Mouse (Mus musculus) heart, embryonic 16.5 days (tissue): ENCODE measurements around the gene Aff3. TPM values are rescaled to one million over a fixed set of nuclear protein-coding genes. Genes with fewer than 3 reads are reported as not detected.

Experiments used
- ATAC-seq: fragments of 200-750 bp; cut with Nextera tagmentation; replicated peaks from 2 replicates; pipeline ENCODE4 v1.8.0; 2017; ENCODE audit warnings: moderate number of reproducible peaks; ENCODE audit not compliant: insufficient read depth, low FRiP score; ENCODE audit errors: extremely low read depth
- H3K27ac ChIP-seq: fragments of 300-500 bp; sonication (generic); 2 replicates; pipeline ENCODE4 v1.5.1; 2014; ENCODE audit warnings: mild to moderate bottlenecking, low read length, control low read depth, moderate library complexity
- H3K27me3 ChIP-seq: fragments of 300-500 bp; sonication (generic); 2 replicates; pipeline ENCODE4 v1.6.1; 2014; ENCODE audit warnings: low read length, mixed read lengths; ENCODE audit not compliant: control insufficient read depth, insufficient read depth
- H3K36me3 ChIP-seq: fragments of 300-500 bp; sonication (generic); 2 replicates; pipeline ENCODE4 v1.6.1; 2014; ENCODE audit not compliant: control insufficient read depth, insufficient read depth
- H3K4me1 ChIP-seq: fragments of 300-500 bp; sonication (generic); 2 replicates; pipeline ENCODE4 v1.6.1; 2014; ENCODE audit warnings: low read length, mixed read lengths; ENCODE audit not compliant: control insufficient read depth, insufficient read depth
- H3K4me2 ChIP-seq: fragments of 300-500 bp; sonication (generic); 2 replicates; pipeline ENCODE4 v1.6.1; 2014; ENCODE audit warnings: low read depth, mild to moderate bottlenecking, control low read depth, low read length
- H3K4me3 ChIP-seq: fragments of 300-500 bp; sonication (generic); 2 replicates; pipeline ENCODE4 v1.5.1; 2014; ENCODE audit warnings: mild to moderate bottlenecking, control low read depth, low read length
- H3K9ac ChIP-seq: fragments of 300-500 bp; sonication (generic); 2 replicates; pipeline ENCODE4 v1.6.1; 2014; ENCODE audit warnings: low read length, control low read depth
- H3K9me3 ChIP-seq: fragments of 300-500 bp; sonication (generic); replicated peaks from 2 replicates; pipeline ENCODE4 v1.6.1; 2016; ENCODE audit warnings: low read length; ENCODE audit not compliant: control insufficient read depth
- WGBS: fragments of 180-500 bp; shearing (Covaris S2); extraction: QIAGEN DNeasy Blood & Tissue Kit; methylation state at CpG from one replicate; pipeline ENCODE4 v1.1.7; 2014; 5-methylcytosine and 5-hydroxymethylcytosine counted together
- polyA plus RNA-seq: library from polyadenylated mRNA; unstranded; fragments of >200 nt; fragmentation: Nextera tagmentation; extraction: Ambion mirVana; gene quantifications from 2 replicates; pipeline ENCODE4 v1.2.1, GENCODE M21; 2015

The Aff3 gene
- polyA plus RNA-seq, 1 experiment from 2014 or later: 2.2 TPM

DNA sequence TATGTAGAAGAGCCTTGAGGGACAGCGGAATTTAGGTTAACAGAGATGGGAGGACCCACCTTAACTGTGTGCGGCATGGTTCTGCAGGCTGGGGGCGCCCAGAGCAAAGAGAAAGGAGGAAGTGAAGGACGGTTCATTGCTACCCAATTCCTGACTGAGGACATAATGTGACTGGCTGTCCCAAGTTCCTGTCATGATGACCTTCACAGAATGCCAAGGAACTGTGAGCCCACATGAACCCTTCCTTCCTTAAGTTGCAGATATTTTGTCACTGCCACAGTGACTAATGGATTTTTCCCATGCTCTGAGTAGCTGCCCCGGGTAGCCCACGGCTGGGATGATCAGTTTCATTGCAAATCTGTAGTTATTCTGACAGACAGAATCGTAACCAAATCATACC lies 415.2 kb downstream of the Aff3 start:
- 83% methylated on average over 7 of the region's 7 CpGs for WGBS
- Histone ChIP-seq H3K4me1 (no peaks in the 10 kb centered on the region; the same call in 1 of the 2 replicates), H3K9me3 (no peaks in the 10 kb centered on the region)

DNA sequence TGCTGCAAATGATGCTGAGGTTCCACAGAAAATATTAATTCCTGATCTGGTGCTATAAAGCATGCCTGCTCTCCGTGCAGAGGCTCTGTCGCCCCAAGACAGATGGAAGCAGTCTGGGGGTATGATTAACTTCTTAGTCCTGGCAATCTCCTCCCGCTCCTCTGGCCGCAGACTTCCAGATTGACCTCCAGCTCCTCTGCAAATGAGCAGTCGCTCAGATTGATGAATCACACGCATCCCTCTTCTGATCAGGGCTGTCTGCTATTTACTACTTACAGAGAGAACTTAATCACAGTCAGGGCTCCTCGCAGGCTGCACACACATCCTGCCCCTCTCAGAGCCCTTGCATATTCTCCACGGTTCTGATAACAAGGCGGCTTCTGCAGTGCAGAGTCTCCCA lies 416.7 kb downstream of the Aff3 start:
- no peak overlapping the region for H3K9ac ChIP-seq
- WGBS: 30% methylated on average over 9 of the region's 9 CpGs
- H3K27ac ChIP-seq: no peak overlapping the region
- H3K9me3 ChIP-seq: no peaks in the 10 kb centered on the region
- H3K4me2 ChIP-seq: no peak overlapping the region
- H3K36me3 ChIP-seq: no peaks in the 10 kb centered on the region
- H3K4me1 ChIP-seq: peaks cover under 1% of the 10 kb centered on the region
- H3K27me3 ChIP-seq: no peaks in the 10 kb centered on the region
- H3K4me3 ChIP-seq: no peak overlapping the region
- ATAC-seq: no peak

More for the DNA sequence above, 415.2 kb downstream of the Aff3 start:
- no peak for ATAC-seq
- no peaks in the 10 kb centered on the region for H3K27me3 ChIP-seq
- H3K27ac ChIP-seq: no peak overlapping the region
- no peak overlapping the region for H3K4me3 ChIP-seq
- H3K36me3 ChIP-seq: no peaks in the 10 kb centered on the region
- H3K9ac ChIP-seq: no peak overlapping the region
- no peak overlapping the region for H3K4me2 ChIP-seq

DNA sequence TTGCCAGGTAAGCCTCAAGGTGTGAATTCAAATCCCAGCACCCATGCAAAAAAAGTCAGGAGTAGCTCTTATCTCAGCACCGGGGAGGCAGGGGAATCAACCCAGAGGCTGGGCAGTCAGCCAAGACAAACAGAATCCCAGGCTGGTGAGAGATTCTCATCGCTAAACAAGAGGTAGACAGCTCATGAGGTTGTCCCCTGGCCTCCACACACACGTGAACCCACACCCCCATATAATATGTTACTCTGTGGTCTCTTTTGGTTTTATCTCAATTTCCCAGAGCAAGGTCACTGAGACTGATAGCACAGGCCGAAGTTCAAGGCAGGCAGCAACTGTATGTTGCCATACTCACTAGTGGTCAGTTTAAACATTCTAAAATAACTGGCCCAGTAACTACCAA lies 422.2 kb downstream of the Aff3 start:
- Histone ChIP-seq H3K9me3 (no peaks in the 10 kb centered on the region), H3K36me3 (no peaks in the 10 kb centered on the region), H3K4me3 (no peak overlapping the region), H3K4me2 (no peak overlapping the region), H3K27me3 (no peaks in the 10 kb centered on the region), H3K9ac (no peak overlapping the region), H3K27ac (no peak overlapping the region), H3K4me1 (peaks cover 18% of the 10 kb centered on the region)
- no peak for ATAC-seq
- 12% methylated on average over 4 of the region's 4 CpGs for WGBS

DNA sequence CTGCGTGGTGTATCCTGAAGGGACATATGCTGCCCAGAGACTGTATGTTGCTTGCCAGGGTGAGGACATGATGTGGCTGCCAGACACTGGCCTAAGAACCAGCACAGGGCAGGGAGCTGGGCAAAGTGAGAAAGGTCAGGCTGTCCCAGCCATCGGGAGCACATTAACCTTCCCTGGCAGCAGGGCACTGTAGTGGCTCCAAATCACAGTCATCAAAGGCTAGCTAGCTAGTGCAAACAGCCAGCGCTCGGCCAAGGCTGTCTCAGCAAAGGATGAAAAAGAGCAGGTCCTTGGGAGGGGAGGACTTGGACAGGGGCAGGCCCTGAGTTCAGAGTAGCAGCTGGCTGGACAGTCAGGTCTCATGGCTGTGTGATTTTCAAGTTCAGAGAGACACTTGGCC lies 423.0 kb downstream of the Aff3 start:
- Histone ChIP-seq H3K4me3 (no peak overlapping the region), H3K36me3 (no peaks in the 10 kb centered on the region), H3K27ac (no peak overlapping the region), H3K4me1 (peaks cover 18% of the 10 kb centered on the region), H3K9ac (no peak overlapping the region), H3K9me3 (no peaks in the 10 kb centered on the region), H3K4me2 (no peak overlapping the region), H3K27me3 (no peaks in the 10 kb centered on the region)
- no peak for ATAC-seq
- 49% methylated on average over 4 of the region's 4 CpGs for WGBS

DNA sequence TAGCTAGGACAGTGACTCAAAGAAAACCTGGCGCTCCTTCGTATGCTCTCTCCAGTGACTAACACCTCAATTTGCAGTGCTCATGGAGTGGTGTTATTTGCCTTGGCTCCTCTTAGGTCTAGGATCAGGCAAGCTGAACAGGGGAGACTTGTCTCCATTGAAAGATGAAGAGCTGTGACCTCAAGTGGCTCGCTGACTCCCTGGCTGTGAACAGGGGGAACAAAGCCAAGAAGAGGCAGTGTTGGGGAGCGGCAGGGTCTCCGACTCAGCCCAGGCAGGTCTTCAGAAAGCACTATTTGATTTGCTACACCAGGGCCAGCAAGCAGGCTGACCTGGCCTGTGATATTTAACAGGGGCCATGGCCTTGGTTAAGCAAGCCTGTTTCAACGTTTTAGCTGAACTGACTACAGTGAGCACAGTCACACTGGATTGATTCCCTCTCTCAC lies 423.5 kb downstream of the Aff3 start:
- Histone ChIP-seq H3K9ac (no peak overlapping the region), H3K4me3 (no peak overlapping the region), H3K27ac (no peak overlapping the region), H3K36me3 (no peaks in the 10 kb centered on the region), H3K27me3 (no peaks in the 10 kb centered on the region), H3K4me1 (peaks cover 18% of the 10 kb centered on the region), H3K4me2 (no peak overlapping the region), H3K9me3 (no peaks in the 10 kb centered on the region)
- 71% methylated on average over 6 of the region's 6 CpGs for whole genome bisulfite sequencing
- no peak for ATAC-seq

DNA sequence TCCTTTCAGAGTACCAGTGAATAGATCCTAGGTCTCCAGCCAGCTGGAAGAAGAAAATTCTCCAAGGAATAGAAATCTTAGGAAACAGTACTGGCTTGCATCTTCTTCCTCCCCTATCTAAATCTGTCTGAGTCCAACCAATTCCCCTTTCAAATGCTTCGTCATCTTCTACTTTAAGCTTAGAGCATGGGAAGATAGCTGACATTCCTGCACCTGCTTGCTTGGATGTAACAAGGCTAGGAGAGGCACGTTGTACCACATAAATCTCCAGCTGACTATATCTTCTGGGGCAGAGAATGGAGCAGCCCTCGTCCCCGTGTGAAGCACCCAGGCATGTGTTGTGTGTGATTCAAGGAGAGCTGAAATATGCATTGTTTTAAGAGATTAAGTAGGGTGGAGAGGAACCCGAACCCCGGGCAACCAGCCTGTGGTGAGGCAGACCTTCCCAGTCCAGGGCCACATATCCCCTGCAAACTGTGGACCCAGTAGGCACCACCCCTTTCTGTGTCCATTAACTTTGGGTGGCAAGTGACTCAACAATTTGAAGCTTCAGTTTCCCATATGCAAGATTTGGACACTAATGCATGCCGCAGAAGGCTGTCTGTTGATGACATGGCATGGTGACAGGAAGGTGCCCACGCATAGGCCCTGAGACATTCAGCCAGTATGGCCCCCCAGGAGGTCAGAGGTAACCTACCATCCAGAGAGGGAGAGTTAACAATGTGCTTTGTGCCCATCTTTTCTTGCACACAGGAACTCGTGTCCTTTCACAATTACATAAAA lies 424.1 kb downstream of the Aff3 start:
- Histone ChIP-seq H3K9ac (no peak overlapping the region), H3K4me1 (peaks cover 18% of the 10 kb centered on the region), H3K4me3 (no peak overlapping the region), H3K4me2 (no peak overlapping the region), H3K36me3 (no peaks in the 10 kb centered on the region), H3K27ac (no peak overlapping the region), H3K9me3 (no peaks in the 10 kb centered on the region), H3K27me3 (no peaks in the 10 kb centered on the region)
- 73% methylated on average over 9 of the region's 9 CpGs for WGBS
- ATAC-seq: no peak

DNA sequence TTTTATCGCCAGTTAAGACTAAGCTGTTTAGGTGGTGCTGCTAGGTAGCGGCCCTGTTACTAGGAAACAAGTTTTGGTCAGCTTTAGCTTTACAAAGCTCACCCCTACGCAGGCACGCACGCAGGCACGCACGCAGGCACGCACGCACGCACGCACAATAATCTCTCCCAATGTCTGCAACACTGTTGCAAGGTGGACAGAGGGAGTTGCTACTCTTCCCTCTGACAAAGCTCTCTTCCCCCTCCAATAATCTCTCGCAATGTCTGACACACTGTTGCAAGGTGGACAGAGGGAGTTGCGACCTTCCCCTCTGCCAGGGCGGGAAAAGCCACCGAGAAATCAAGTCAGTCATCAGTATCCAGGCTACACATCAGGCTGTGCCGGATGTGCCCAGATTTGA lies 425.2 kb downstream of the Aff3 start:
- H3K9me3 ChIP-seq: no peaks in the 10 kb centered on the region
- H3K4me2 ChIP-seq: no peak overlapping the region
- 90% methylated on average over 16 of the region's 16 CpGs for WGBS
- no peak overlapping the region for H3K9ac ChIP-seq
- H3K4me1 ChIP-seq: peaks cover 18% of the 10 kb centered on the region
- H3K36me3 ChIP-seq: no peaks in the 10 kb centered on the region
- no peak for ATAC-seq
- no peaks in the 10 kb centered on the region for H3K27me3 ChIP-seq
- no peak overlapping the region for H3K4me3 ChIP-seq
- no peak overlapping the region for H3K27ac ChIP-seq

DNA sequence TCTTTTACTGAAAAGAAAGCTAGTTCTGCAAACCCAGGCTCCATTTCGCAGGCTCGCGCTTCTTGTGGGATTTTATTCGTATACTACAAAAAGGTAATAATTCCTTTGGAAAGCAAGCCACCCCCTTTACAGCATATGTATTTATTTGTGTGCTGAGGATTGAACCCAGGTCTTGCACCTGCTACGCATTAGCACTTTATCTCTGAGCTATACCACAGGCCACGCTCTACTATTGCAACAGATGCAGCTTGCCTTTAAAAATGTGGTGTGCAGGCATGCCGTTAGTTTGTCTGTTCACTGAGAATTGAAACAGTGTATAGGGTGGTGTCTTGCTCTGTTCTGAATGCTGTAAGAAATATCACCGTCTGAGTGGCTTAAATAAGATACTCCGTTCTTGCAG lies 426.9 kb downstream of the Aff3 start:
- Histone ChIP-seq H3K9ac (no peak overlapping the region), H3K4me2 (no peak overlapping the region), H3K27me3 (no peaks in the 10 kb centered on the region), H3K4me3 (no peak overlapping the region), H3K36me3 (no peaks in the 10 kb centered on the region), H3K27ac (no peak overlapping the region), H3K9me3 (no peaks in the 10 kb centered on the region), H3K4me1 (peaks cover 16% of the 10 kb centered on the region)
- 92% methylated on average over 9 of the region's 9 CpGs for WGBS
- ATAC-seq: no peak

DNA sequence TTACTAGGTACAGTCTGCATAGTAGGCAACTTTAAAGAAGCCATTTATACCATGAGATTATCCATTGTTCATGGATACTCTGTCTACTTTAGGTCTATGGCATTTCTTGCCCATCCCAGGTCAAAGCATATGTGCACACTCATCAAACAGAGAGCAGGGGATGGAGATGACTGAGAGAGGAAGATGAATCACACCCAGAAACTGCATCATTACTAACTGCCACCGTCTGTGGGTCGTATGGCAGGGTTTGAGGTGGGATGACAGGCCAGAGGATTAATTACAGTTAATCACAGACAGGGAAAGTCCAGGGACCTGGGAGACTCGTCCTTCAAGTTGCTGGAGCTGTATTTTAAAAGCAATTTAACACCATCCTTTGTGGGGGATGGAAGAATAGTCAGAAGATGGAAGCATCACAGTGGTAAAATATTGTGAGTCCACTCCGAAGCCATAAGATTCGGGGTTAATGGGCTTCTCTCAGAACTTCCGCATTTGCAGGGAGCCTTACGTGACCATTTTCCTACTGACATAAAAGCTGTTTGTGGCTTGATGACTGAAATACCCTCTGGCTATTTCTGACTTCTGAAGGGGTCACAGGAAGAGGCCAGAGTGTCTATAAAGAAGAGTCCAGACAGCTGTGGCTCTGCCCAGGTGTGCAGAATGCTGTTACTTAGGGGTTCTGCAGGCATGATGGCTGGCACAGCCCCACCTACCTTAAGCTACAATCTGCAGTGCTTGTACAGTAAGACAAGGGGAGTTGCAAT lies 427.5 kb downstream of the Aff3 start:
- 70% methylated on average over 7 of the region's 7 CpGs for WGBS
- Histone ChIP-seq H3K27me3 (no peaks in the 10 kb centered on the region), H3K9me3 (no peaks in the 10 kb centered on the region), H3K27ac (no peak overlapping the region), H3K4me2 (no peak overlapping the region), H3K4me1 (peaks cover 9% of the 10 kb centered on the region), H3K36me3 (no peaks in the 10 kb centered on the region), H3K9ac (no peak overlapping the region), H3K4me3 (no peak overlapping the region)
- ATAC-seq: no peak
